Comparison of ENCODE assay signal across 8 mouse cellular contexts in genomic region chr11:119198564-119199232, GRCm38 (mm10). TPM values are rescaled to one million over a fixed set of nuclear protein-coding genes. Genes with fewer than 3 reads are reported as not detected.
A peak's percentile ranks its signal among the peaks of the same experiment; 100 is the strongest.
DNase-seq lines count a peak whose midpoint lies in the region.

No protein-coding gene starts in this region.

- no peaks in the 10 kb centered on the region for H3K27me3 ChIP-seq in splenic B cell, adult 2 months (ENCODE audit: control insufficient read depth, insufficient read depth, low read length, poor library complexity, severe bottlenecking)

- no peaks in the 10 kb centered on the region for H3K36me3 ChIP-seq in splenic B cell, adult 2 months (ENCODE audit: control insufficient read depth, insufficient read depth, low read length, poor library complexity, severe bottlenecking)

- peak; percentile 51 for DNase-seq in gastrocnemius, postnatal 10 days
- DNase-seq in gastrocnemius, postnatal 25 days = no peak
- peak; percentile 42 for DNase-seq in retina, embryonic 14.5 days (ENCODE audit: low spot score)
- DNase-seq in retina, postnatal 1 day = no peak
- DNase-seq in frontal cortex, adult 2 months (ENCODE audit: extremely low spot score in 1 of 2, low spot score in 1 of 2) = peak; percentile 60 to 84
- peak; percentile 71 to 87 for DNase-seq in left cerebral cortex, adult 18-20 months (ENCODE audit: low spot score in 2 of 2)
- peak; percentile 51 for DNase-seq in splenic B cell, adult 2 months (ENCODE audit: low read depth, low spot score)
- DNase-seq in adrenal gland, postnatal 4 days (ENCODE audit: low spot score in 2 of 2) = no peak

RNA-seq across cellular contexts. Expression of gene Tbc1d16, which starts 29.6 kb away (rescaled TPM):
- total RNA-seq in gastrocnemius, postnatal 10 days (2021) = 10 to 100 TPM; 17.0 to 17.8 TPM
- 10 to 100 TPM; 16.1 to 20.9 TPM for total RNA-seq in gastrocnemius, postnatal 25 days (2021)
- polyA plus RNA-seq in frontal cortex, adult 2 months (2012; rRNA removed) = 17.9 and 20.6 TPM in 2 replicates
- 10 to 100 TPM; 24.8 to 27.5 TPM for total RNA-seq in left cerebral cortex, adult 18-20 months (2021)
- total RNA-seq in adrenal gland, postnatal 4 days (2021) = 10 to 100 TPM; 25.9 to 29.7 TPM

RNA-seq across cellular contexts. Expression of gene Ccdc40, which starts 29.7 kb away (rescaled TPM):
- under 1 TPM in 1 of 2 experiments, not detected in 1; 0.31 TPM for total RNA-seq in gastrocnemius, postnatal 10 days (2021)
- total RNA-seq in gastrocnemius, postnatal 25 days (2021) = under 1 TPM in 1 of 2 experiments, not detected in 1; 0.41 TPM
- 1.7 and 1.9 TPM in 2 replicates for polyA plus RNA-seq in frontal cortex, adult 2 months (2012; rRNA removed)
- total RNA-seq in left cerebral cortex, adult 18-20 months (2021) = under 1 TPM; 0.70 to 0.91 TPM
- total RNA-seq in adrenal gland, postnatal 4 days (2021) = 1 to 10 TPM; 2.0 to 2.6 TPM

Comparison
In these comparisons a context has a peak if more than half of its experiments do, and no peak if none do; other contexts are left out.
1. DNase-seq: peak in gastrocnemius, postnatal 10 days (single experiment), retina, embryonic 14.5 days (single experiment), frontal cortex, adult 2 months (2 of 2), left cerebral cortex, adult 18-20 months (2 of 2) and splenic B cell, adult 2 months (single experiment); none in gastrocnemius, postnatal 25 days (single experiment), retina, postnatal 1 day (single experiment) and adrenal gland, postnatal 4 days (0 of 2).